Mouse (Mus musculus): ENCODE results near the gene Odf3. TPM values are rescaled to one million over a fixed set of nuclear protein-coding genes. Genes with fewer than 3 reads are reported as not detected.
A peak's percentile ranks its signal among the peaks of the same experiment; 100 is the strongest.

Odf3 gene
- total RNA-seq, 2 experiments from 2014 or later: not detected

DNA sequence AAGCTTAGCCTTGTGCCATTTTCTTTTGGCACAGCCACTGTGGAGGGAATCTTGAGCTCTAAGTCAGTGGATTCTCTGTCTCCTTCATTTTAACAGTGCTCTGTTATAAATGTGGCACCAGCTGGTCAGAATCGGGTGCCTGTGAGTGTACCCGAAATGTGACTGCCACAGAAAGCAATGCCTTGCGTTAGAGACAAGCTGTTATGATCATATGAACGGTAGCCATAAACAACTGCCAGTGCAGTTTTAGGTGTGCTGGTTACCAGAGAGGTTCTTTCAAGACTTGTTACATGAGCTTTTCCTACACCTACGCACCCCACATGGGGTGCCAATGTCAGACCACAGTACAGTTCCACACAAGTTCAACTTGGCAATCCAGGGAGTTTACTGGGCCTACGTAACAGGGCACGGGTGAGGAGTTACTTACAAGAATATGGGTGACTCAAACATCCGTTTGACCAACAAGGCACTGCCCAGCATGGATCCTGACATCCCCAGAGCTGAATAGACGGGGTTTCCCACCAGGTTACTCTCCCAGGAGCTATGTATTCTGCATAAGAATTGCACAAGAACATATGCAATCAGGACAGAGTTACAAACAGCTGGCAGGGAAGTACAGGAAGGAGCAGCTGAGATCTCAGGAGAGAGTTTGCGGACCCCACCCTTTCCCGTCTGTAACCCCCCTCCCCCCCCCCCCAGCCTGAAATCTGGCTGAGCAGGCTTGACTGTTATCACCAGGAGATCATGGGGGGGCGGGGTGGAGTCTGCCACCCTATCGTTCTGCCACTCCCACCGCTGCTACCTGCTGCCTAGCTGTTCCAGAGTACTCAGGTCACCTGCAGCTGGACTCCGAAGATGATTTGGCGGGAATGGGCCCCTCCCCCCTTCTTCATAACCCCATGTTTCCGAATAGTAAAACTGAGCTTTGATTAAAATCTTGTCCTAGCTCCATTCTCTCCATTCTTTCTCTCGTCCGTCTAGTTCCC is 6.6 kb upstream of the Odf3 start:
- intact Hi-C loops (cut with DNase I): loop anchor here (10.0 kb wide), 1 partner anchor 334 kb away; the partner anchor contains the start of gene Rnh1
- no peak for DNase-seq (ENCODE audit: low spot score in 2 of 2)

DNA sequence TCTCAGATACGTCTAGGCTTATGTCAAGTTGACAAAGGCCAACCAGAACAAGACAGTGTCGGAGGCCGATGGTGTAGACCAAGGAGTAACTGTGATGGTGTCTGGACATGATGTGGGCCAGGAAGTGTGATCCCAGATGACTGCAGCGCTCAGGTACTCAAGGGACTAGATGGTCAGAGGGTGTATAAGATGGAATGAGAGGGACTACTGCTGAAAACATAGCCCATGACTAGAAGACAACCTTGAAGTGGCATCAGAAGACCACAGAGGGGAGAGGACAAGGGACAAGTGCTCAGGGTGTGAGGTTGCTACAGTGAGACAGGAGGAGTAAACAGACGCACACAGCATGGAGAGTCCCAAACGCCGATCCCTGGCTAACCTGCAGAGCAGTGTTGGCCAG is 3.8 kb upstream of the Odf3 start:
- DNase-seq (ENCODE audit: low spot score in 2 of 2): no peak
- intact Hi-C loops (cut with DNase I): loop anchor here (2.0 to 10.0 kb wide), 2 partner anchors 205 to 331 kb away; partner anchors contain the start of gene Rnh1

DNA sequence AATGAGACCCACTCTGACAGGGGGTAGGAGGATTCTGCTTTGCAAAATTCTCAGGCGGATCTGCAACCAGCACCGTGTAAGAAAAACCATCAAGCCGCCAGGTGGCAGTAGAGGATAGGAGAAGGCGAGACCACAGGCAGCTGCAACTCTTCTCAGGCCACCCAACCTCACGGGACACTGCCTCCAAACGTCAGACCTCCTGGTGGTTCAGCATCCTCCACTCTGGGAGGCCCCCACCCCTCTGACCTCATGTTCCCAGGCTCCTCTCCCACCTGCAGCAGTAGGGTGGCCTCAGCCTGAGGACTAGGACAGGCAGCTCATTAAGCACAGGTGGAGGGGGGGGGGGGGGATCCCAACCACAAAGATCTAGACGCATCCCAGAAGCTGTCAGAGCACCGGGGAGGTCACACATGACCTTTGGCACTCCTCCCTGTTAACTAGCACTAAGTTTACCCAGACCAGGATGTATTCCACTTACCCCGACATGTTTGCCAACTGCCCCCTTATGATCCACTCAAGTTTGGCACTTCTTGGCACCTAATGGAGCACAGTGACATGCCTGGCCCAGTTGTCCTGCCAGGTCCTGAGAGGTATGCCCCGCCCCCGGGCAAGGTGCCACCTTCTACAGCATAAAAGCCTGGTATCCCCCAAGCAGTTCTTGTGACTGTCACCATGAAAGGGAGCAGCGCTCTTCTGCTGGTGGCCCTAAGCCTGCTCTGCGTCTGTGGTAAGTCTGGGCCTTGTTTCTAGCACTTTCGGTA is 2.5 kb upstream of the Odf3 start, which contains the start of gene Scgb1c1:
TSS of gene Scgb1c1 (plus strand) at position 643 of the 761 bp plus-strand sequence.
- intact Hi-C loops (cut with DNase I): loop anchor here (1.0 to 10.0 kb wide), 3 partner anchors 58 to 330 kb away; partner anchors contain the start of gene Rnh1
- DNase-seq (ENCODE audit: low spot score in 2 of 2): peak; percentile 87 to 92

DNA sequence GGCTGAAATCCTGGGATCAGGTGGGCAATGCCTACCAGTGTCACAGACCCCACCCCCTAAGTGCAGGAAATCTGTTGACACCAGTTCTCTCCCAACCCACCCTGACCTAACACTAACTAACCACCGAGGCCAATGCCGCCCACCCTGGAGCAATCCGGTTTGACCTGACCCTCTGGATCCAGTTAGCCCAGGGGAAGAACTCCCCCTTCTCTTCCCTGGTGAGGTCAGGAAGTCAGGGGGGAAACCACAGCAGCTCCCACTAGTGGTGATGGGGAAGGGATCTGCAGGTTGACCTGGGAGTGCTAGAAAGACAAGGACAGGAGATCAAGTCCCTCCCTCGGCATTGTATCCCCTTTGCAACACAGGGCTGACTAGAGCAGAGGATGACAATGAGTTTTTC is 1.9 kb upstream of the Odf3 start:
- intact Hi-C loops (cut with DNase I): loop anchor here (1.0 to 10.0 kb wide), 3 partner anchors 58 to 329 kb away; partner anchors contain the start of gene Rnh1
- no peak for DNase-seq (ENCODE audit: low spot score in 2 of 2)

DNA sequence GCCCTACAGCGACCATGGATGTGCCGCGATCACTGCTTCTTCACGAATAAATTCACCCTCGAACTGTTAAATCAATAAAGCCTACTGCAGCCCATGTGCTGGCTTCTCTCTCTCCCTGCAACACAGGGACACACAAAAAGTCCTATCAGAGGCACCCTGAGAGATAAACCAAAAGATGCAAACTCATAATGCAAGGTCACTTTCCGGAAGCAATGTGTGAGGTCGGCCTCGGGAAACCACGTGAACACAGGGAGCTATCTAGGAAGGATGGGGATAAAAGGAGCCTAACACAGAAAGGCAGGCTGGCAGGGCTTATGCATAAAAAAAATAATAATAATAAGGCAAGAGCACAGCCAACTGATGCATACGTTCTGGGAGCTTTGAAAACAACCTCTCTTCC is 929 bp upstream of the Odf3 start:
- no peak for DNase-seq (ENCODE audit: low spot score in 2 of 2)
- intact Hi-C loops (cut with DNase I): loop anchor here (10.0 kb wide), 1 partner anchor 328 kb away; the partner anchor contains the start of gene Rnh1

DNA sequence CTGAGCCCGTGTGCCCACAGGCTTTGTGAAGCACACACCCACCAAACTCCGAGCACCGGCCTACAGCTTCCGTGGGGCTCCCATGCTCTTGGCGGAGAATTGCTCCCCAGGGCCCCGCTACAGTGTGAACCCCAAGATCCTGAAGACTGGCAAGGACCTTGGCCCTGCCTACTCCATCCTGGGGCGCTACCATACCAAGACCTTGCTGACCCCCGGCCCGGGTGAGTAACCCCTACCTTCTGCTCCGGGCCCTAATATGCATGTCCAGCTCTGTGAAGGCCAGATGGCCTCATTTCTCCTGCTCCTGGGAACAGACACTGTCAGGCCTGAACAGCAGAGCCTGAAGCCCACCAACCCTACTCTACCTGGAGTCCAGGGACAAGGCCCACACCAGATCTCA is 986 bp downstream of the Odf3 start:
- intact Hi-C loops (cut with DNase I): loop anchor here (10.0 kb wide), 1 partner anchor 326 kb away; the partner anchor contains the start of gene Rnh1

DNA sequence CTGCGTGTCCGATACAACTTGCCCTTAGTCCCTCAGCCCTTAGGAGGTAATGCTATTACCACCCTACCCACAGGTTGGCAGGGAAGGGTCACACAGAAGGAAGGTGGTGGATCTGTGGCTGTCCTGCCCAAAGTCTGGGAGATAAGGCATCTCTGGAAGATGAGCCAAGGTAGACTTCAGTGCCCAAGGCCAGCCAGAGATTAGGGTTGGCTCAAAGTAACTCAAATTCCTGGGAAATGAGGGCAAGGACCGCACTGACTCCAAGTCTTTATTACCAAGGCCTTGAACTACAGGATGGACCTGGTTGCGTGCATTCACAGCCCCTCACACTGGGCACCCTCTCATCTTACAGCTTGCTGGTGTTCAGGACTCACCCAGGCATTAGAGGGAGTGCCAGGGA is 4.3 kb downstream of the Odf3 start:
- no peak for DNase-seq (ENCODE audit: low spot score in 2 of 2)
- intact Hi-C loops (cut with DNase I): no loop called here

More for the DNA sequence above, 986 bp downstream of the Odf3 start:
- DNase-seq (ENCODE audit: low spot score in 2 of 2): no peak

DNA sequence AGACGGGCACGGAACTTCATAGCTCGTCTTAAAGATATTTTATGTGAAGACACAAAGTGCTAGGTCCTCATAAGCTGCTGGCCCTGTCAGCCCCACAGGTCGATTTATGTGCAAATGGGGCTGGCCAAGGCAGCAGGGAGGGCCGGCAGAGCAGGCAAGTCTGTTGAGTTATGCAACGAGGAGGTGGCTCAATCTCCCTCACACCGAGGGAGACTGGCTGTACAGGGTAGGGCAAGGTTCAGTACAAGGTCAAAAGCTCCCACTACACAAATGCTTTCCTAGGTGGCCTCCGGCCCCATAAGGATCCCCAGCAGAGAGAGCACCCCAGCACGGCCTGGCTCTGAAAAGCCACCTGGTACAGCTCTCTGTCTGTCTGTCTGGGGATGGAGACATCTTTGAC is 5.8 kb downstream of the Odf3 start:
- no peak for DNase-seq (ENCODE audit: low spot score in 2 of 2)
- intact Hi-C loops (cut with DNase I): no loop called here

DNA sequence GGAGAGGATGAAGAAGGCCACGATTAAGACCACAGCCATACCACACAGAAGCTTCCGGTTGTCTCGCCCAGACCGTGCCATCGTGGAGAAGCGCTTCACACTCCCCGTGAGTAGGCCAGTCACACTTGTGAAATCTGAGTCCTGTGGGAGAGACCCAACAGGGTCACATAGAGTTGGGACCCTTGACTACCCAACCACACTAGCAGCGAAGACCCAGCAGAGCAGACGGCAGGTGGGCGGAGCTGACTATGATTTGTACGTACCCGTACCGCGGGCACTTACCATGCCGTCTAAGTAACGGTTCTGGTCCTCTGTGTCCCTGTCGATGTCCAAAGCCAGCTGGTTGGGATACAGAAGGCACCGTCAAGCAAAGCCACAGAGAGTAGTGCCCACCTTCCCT is 6.9 kb downstream of the Odf3 start:
- intact Hi-C loops (cut with DNase I): no loop called here
- DNase-seq (ENCODE audit: low spot score in 2 of 2): no peak

DNA sequence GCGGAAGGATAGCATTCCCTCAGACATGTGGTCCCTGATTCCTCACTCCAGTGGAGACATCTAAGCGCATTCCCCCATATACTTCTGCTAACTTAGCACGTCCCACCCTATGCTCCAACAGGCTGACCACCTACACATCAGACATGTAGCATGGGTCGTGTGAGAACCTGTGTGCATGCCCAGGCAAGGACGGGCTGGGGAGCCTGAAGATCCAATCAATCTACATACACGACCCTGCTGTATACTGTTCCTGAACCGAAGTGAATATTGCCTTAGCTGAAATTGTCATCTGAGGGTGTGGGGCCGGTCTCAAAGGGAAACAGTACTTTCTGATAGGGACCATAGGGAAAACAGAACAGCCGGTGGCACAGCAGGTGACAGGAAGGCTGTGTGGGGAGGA is 7.6 kb downstream of the Odf3 start:
- intact Hi-C loops (cut with DNase I): no loop called here

DNA sequence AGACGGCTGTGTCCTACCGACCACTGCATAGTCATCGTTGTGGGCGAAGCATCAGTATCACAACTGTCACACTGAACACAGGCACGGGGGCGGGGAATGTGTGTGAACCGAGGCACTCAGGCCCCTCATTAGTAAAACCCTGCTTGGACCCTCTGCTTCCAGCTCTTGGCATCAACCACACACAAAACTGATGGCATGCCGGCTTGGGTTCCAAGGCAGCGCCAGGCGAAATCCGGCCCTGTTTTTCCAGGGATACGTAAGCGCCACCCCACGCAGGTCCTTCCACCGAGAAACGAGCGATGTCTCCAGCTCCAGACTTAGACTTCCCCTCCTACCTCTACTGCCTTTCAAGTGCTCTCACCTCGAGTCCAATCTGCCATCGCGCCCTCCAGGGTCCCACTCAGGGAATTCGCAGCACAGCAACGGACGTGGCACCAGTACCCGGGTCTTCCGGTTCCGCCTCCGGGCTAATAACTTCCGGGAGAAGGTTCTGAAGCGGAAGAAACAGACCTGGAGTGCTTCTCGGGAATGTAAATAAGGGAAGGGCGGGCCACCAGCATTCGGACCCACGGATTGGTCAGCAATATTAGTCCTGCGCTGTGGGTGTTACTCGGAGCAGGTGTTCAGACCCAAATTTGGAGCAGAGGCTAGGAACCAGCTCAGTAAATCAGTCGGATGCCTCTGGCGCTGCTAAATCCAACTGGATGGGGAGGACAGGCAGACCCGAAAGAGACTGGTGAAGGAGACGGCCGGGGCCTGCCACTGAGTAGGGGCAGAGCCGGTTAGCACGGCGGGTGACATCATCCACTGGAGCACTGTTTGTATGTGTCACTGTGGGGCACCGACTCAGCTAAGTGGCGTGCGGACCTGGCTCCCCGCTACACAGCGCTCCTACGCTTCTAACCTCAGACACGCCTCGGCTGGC is 8.5 kb downstream of the Odf3 start, which contains the start of gene Gm45785:
TSS of gene Gm45785 (minus strand) at position 472 of the 925 bp plus-strand sequence.
- intact Hi-C loops (cut with DNase I): loop anchor here (1.0 kb wide), 1 partner anchor 26 kb away; the partner anchor contains the start of gene Sirt3

More for the DNA sequence above, 7.6 kb downstream of the Odf3 start:
- DNase-seq (ENCODE audit: low spot score in 2 of 2): no peak

DNA sequence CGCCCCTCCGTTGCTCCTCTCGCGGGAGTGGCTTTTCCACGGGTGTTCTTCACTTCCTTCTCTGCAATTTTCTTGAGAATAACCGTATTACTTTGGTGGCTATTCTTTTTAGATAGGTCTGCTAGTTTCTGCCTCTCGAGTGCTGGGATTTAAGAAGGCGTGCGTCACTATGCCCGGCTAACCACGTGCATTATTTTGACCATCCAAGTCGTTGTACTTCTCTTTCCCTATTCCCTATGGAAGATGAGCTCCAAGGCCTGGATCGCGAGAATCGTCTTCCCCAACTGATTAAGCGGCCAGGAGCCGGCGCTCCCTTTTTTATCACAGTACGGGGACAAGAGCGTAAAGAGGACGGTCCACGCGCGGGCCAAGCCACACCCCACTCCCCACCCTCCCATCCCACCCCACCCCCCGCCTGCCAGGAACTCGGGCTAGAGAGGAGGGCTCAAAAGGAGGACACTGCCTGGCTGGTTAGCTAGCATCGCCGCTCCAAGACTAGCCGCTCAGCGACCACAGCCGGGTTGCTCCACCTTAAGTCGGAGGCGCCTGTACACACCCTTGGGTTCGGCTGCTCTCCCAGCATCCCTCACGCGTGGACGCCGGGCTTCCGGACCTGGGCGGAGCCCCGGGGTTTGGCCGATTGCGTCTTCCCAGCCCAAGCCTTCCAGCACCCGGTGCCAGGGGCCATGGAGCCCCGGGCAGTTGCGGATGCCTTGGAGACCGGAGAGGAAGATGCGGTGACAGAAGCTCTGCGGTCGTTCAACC is 9.4 kb downstream of the Odf3 start, which contains the start of gene Ric8a:
TSS of gene Ric8a (plus strand) at position 173 of the 765 bp plus-strand sequence.
- intact Hi-C loops (cut with DNase I): loop anchor here (1.0 kb wide), 1 partner anchor 25 kb away; the partner anchor contains the start of gene Sirt3
- peak; percentile 78 to 86 for DNase-seq (ENCODE audit: low spot score in 2 of 2)

More for the DNA sequence above, 8.5 kb downstream of the Odf3 start, which contains the start of gene Gm45785:
- DNase-seq (ENCODE audit: low spot score in 2 of 2): peak; percentile 85 to 91

DNA sequence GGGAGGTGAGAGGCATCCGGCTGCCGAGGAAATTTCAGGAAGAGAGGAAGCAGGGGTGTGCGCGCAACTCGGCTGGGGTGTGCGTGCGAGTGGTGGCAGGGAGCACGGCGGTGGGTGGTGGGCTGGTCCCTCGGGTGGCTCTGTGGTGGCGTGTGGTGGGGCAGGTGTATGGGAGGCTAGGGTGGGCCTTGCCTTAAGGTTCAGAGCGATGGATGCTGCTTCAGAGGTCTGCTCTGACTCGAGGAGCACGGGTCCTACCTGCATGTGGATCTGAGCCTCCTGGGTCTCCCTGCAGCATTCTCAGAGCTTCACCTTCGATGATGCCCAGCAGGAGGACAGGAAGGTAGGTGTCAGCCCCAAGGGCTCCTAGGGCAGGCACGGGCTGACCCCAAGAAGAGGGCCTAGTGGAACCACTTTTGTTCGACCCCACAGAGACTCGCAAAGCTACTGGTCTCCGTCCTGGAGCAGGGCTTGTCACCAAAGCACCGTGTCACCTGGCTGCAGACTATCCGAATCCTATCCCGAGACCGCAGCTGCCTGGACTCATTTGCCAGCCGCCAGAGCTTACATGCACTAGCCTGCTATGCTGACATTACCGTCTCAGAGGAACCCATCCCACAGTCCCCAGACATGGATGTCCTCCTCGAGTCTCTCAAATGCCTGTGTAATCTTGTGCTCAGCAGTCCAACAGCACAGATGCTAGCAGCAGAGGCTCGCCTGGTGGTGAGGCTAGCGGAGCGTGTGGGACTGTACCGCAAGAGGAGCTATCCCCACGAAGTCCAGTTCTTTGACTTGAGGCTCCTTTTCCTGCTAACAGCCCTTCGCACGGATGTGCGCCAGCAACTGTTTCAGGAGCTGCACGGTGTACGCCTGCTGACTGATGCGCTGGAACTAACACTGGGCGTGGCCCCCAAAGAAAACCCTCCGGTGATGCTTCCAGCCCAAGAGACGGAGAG is 10.2 kb downstream of the Odf3 start, which contains the start of gene Bet1l:
TSS of gene Bet1l (minus strand) at position 28 of the 956 bp plus-strand sequence.
- intact Hi-C loops (cut with DNase I): no loop called here
- DNase-seq (ENCODE audit: low spot score in 2 of 2): peak; percentile 25 to 48

DNA sequence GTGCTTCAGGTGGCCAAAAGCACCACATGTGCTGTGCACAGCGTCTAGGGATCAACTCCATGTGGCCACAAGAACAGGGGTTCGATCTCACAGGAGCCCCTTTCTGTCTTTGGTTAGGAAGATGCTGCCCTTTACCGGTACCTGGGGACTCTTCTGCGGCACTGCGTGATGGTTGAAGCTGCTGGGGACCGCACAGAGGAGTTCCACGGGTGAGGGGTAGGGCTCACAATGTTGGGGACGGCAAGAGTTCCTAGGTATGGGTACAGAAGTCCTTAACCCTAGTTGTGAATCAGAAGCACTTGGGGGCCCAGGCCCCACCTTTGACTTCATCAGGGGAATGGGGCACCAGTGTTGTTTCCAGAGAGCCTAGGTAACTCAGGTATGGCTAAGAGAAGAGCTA is 11.1 kb downstream of the Odf3 start:
- intact Hi-C loops (cut with DNase I): no loop called here
- no peak for DNase-seq (ENCODE audit: low spot score in 2 of 2)

DNA sequence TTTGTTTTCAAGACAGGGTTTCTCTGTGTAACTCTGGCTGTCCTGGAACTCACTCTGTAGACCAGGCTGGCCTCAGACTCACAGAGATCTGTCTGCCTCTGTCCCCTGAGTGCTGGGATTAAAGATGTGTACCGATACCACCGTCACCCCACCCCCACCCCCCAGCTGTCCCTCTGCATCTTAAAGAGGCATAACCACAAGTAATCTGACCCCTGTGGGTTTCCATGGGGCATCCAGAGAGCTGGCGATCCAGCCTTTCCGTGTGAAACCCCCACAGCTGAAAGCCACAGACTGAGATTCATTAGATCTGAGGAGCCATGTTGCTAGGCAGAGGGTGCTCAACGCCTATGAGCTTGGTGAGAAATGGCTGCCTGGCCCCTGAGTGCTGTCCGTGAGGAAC is 12.4 kb downstream of the Odf3 start:
- intact Hi-C loops (cut with DNase I): no loop called here
- no peak for DNase-seq (ENCODE audit: low spot score in 2 of 2)

DNA sequence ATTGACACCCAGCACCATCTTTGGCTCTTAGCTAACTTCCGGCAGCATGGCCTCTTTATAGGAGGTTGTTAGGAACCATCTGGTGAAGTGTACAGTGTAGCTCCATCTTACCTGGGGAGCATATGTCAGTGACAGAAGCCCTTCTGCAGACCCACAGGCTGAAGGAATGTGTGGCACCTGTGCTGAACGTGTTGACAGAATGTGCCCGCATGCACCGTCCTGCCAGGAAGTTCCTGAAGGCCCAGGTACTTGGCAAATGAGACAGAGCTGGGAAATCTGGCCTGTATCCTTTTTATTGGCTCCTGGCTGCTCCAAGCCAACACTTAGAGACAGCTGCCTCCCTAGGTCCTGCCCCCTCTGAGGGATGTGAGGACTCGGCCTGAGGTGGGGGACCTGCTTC is 13.1 kb downstream of the Odf3 start:
- intact Hi-C loops (cut with DNase I): no loop called here
- no peak for DNase-seq (ENCODE audit: low spot score in 2 of 2)
